Mouse (Mus musculus) heart, embryonic 11.5 days (tissue): Measurements from ENCODE around the gene Myrip. TPM values are rescaled to one million over a fixed set of nuclear protein-coding genes. Genes with fewer than 3 reads are reported as not detected.

ENCODE experiments used
- ATAC-seq: fragments of 200-750 bp; cut with Nextera tagmentation; replicated peaks from 2 replicates; pipeline ENCODE4 v1.8.0; 2017; ENCODE audit warnings: moderate library complexity; ENCODE audit not compliant: insufficient number of reproducible peaks, low FRiP score, low TSS enrichment
- H3K27ac ChIP-seq: fragments of 300-500 bp; sonication (generic); 2 replicates; pipeline ENCODE4 v1.5.1; 2014; ENCODE audit warnings: mild to moderate bottlenecking, low read depth, low read length
- H3K27me3 ChIP-seq: fragments of 300-500 bp; sonication (generic); 2 replicates; pipeline ENCODE4 v1.6.1; 2014; ENCODE audit warnings: mild to moderate bottlenecking, low read length, mixed read lengths; ENCODE audit not compliant: control insufficient read depth, insufficient read depth
- H3K36me3 ChIP-seq: fragments of 300-500 bp; sonication (generic); 2 replicates; pipeline ENCODE4 v1.6.1; 2014; ENCODE audit warnings: mild to moderate bottlenecking, low read length, moderate library complexity, mixed read lengths; ENCODE audit not compliant: control insufficient read depth, insufficient read depth
- H3K4me1 ChIP-seq: fragments of 300-500 bp; sonication (generic); 2 replicates; pipeline ENCODE4 v1.6.1; 2014; ENCODE audit warnings: low read length; ENCODE audit not compliant: control insufficient read depth, insufficient read depth
- H3K4me2 ChIP-seq: fragments of 300-500 bp; sonication (generic); 2 replicates; pipeline ENCODE4 v1.6.1; 2014; ENCODE audit warnings: mild to moderate bottlenecking, moderate library complexity
- H3K4me3 ChIP-seq: fragments of 300-500 bp; sonication (generic); 2 replicates; pipeline ENCODE4 v1.5.1; 2014; ENCODE audit warnings: low read depth, low read length
- H3K9ac ChIP-seq: fragments of 300-500 bp; sonication (generic); 2 replicates; pipeline ENCODE4 v1.6.1; 2014; ENCODE audit warnings: mild to moderate bottlenecking, low read depth, low read length, moderate library complexity
- H3K9me3 ChIP-seq: fragments of 300-500 bp; sonication (generic); replicated peaks from 2 replicates; pipeline ENCODE4 v1.6.1; 2016; ENCODE audit warnings: low read length; ENCODE audit not compliant: control insufficient read depth
- WGBS: fragments of 180-500 bp; shearing (Covaris S2); extraction: QIAGEN DNeasy Blood & Tissue Kit; methylation state at CpG from one replicate; pipeline ENCODE4 v1.1.7; 2014; ENCODE audit not compliant: insufficient replicate concordance; 5-methylcytosine and 5-hydroxymethylcytosine counted together
- polyA plus RNA-seq: library from polyadenylated mRNA; unstranded; fragments of >200 nt; fragmentation: Nextera tagmentation; extraction: Ambion mirVana; gene quantifications from 2 replicates; pipeline ENCODE4 v1.2.1, GENCODE M21; 2014

Myrip gene
- polyA plus RNA-seq, 1 experiment from 2014 or later: 0.11 TPM

DNA sequence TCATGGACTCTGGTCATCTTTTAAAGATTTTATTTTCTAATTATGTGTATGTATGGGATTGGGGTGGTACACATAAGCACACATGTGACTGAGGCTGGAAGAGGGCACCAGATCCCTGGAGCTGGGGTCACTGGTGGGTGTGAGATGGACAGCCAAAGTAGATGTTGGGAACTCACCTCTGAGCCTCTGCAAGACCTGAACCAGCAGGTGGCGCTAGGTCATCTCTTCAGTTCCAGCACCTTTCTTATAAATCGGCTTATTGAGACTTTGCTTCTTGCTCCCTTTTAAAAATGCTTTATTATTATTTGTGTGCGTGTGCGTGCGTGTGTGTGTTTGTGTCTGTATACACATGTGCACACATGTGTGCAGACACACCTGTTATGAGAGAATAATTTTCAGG, 109.1 kb downstream of the Myrip start:
- Histone ChIP-seq H3K36me3 (no peaks in the 10 kb centered on the region), H3K4me3 (no peak overlapping the region), H3K4me2 (no peak overlapping the region), H3K27ac (no peak overlapping the region), H3K9ac (no peak overlapping the region), H3K9me3 (no peaks in the 10 kb centered on the region), H3K27me3 (no peaks in the 10 kb centered on the region), H3K4me1 (no peaks in the 10 kb centered on the region; the same call in 1 of the 2 replicates)
- 25% methylated on average over 5 of the region's 5 CpGs for WGBS
- ATAC-seq: no peak

DNA sequence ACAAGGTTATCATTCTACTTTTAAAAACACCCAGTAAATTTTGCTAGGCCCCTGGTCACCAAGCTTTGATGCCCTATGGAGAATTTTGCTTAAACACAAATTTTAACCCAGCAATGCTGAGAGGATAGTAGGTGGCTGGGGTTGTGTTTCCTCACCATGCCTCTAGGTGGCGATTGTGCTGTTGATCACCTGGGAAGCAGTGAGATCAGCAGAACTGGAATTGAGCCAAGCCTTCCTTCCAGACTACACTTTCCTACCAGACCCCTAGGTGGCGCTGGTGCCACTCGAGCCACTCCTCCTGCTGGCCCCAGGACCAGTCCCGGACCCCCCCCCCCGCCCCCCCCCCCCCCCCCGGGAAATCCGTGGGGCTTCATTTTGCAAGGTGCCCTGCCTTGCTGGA, 114.2 kb downstream of the Myrip start:
- Histone ChIP-seq H3K4me2 (no peak overlapping the region), H3K9ac (no peak overlapping the region), H3K27me3 (no peaks in the 10 kb centered on the region), H3K9me3 (no peaks in the 10 kb centered on the region), H3K27ac (no peak overlapping the region), H3K4me1 (no peaks in the 10 kb centered on the region; the same call in 1 of the 2 replicates), H3K4me3 (no peak overlapping the region), H3K36me3 (no peaks in the 10 kb centered on the region)
- under 1% methylated on average over 4 of the region's 7 CpGs for WGBS
- no peak for ATAC-seq

DNA sequence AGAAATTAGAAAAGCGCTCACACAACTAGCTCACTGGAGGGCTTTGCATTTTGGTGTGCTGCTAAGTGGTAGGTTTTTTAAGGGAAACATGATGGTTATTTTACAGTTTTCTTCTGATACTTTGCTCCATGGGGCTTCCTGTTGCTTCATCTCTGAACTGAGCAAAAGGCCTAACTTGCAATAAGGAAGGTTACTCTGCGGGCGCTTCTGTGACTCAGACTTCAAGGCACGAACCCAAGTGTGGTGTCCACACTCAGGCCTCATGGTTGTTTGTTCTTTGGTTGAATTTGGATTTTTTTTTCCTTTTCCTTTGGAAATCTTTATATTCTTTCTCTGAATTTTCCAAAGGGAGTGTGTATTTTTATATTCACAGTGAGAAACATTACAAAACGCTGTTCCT, 114.8 kb downstream of the Myrip start:
- ATAC-seq: no peak
- no peaks in the 10 kb centered on the region for H3K36me3 ChIP-seq
- H3K4me1 ChIP-seq: no peaks in the 10 kb centered on the region; the same call in 1 of the 2 replicates
- WGBS: 84% methylated on average over 5 of the region's 5 CpGs
- H3K9ac ChIP-seq: no peak overlapping the region
- H3K4me2 ChIP-seq: no peak overlapping the region
- H3K4me3 ChIP-seq: no peak overlapping the region
- no peaks in the 10 kb centered on the region for H3K9me3 ChIP-seq
- H3K27me3 ChIP-seq: no peaks in the 10 kb centered on the region
- H3K27ac ChIP-seq: no peak overlapping the region

DNA sequence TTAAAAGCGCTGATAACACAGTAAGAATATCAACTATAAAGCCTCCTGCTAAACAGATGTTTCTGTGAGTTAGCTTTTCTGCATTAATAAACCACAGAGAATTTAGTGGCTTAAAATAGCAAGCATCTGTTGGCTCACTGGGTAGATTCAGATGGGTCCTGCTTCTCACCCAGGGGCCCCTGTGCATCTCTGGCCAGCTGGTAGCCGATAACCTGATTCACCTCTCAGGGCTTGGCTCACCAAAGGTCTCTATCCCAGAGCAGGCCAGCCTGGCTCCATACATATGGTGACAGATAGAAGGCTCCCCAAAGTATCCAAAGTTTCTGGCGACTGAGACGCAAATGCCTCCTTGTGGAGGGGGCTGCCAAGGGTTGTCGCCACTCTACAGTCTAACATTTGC, 115.4 kb downstream of the Myrip start:
- H3K27me3 ChIP-seq: no peaks in the 10 kb centered on the region
- no peak overlapping the region for H3K27ac ChIP-seq
- no peaks in the 10 kb centered on the region for H3K36me3 ChIP-seq
- no peak for ATAC-seq
- no peaks in the 10 kb centered on the region for H3K9me3 ChIP-seq
- H3K4me2 ChIP-seq: no peak overlapping the region
- H3K4me1 ChIP-seq: no peaks in the 10 kb centered on the region; the same call in 1 of the 2 replicates
- H3K9ac ChIP-seq: no peak overlapping the region
- H3K4me3 ChIP-seq: no peak overlapping the region
- WGBS: 74% methylated on average over 5 of the region's 5 CpGs

DNA sequence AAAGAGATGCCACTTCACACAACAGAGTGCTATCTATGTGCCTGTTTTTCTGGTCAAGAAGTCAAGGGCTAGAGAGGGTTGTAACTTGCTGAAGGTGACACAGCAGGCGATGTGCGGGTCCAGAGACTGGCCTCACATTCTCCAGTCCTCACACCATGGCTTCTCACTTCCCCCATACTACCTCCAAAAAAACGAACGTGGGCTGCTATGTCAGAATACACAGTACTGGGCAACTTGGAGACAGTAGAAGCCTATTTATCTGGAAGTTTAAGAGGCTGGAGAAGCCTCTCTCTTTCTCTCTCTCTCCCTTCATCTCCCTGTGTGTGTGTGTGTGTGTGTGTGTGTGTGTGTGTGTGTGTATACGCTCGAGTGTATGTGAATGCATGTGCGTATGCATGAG, 117.3 kb downstream of the Myrip start:
- H3K9me3 ChIP-seq: no peaks in the 10 kb centered on the region
- H3K27ac ChIP-seq: no peak overlapping the region
- ATAC-seq: no peak
- H3K9ac ChIP-seq: no peak overlapping the region
- H3K27me3 ChIP-seq: no peaks in the 10 kb centered on the region
- no peak overlapping the region for H3K4me3 ChIP-seq
- 64% methylated on average over 7 of the region's 7 CpGs for WGBS
- no peaks in the 10 kb centered on the region for H3K4me1 ChIP-seq
- H3K36me3 ChIP-seq: no peaks in the 10 kb centered on the region
- no peak overlapping the region for H3K4me2 ChIP-seq

DNA sequence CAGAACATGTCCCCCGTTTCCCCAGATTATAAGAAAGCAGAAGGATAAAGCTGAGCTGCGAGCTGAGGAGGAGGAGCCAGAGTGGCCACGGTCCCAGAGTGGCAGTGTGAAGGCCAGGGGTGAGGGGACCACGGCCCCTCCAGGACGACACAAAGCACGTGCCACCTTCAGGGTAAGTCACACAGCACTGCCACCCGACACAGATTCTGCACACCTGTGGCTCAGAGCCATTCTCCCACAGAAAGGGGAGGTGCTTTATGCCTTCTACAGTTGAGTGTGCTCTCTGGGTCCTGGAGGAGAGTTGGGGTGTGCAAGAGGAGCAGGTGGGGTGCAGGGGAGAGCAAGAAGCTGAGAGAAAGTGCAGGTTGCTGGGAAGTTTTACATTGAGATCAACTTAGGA, 123.3 kb downstream of the Myrip start:
- no peak overlapping the region for H3K4me2 ChIP-seq
- no peak overlapping the region for H3K27ac ChIP-seq
- no peak overlapping the region for H3K9ac ChIP-seq
- no peaks in the 10 kb centered on the region for H3K4me1 ChIP-seq
- no peaks in the 10 kb centered on the region for H3K36me3 ChIP-seq
- WGBS: 61% methylated on average over 7 of the region's 7 CpGs
- no peaks in the 10 kb centered on the region for H3K27me3 ChIP-seq
- no peak for ATAC-seq
- H3K4me3 ChIP-seq: no peak overlapping the region
- no peaks in the 10 kb centered on the region for H3K9me3 ChIP-seq

DNA sequence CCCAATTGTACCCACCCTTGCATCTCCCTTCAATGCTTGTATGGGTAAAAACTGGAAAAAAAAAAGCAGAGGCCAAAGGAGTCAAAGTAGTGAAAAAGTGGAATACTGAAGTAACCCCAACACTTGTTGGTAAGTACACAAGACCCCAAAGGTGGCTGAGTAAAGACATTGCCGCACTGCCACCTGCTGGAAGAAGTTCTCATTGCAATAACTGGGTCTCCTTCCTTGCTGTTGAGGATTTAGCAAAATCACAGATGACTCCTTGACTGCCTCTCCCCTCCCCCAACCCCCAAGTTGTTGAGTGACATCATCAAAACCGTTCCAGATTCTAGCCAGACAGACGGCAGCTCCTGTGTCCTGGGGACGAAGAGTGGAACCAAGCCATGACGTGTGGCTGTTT, 124.5 kb downstream of the Myrip start:
- Histone ChIP-seq H3K9me3 (no peaks in the 10 kb centered on the region), H3K9ac (no peak overlapping the region), H3K4me1 (no peaks in the 10 kb centered on the region), H3K27me3 (no peaks in the 10 kb centered on the region), H3K27ac (no peak overlapping the region), H3K4me3 (no peak overlapping the region), H3K4me2 (no peak overlapping the region), H3K36me3 (no peaks in the 10 kb centered on the region)
- 37% methylated on average over 5 of the region's 5 CpGs for WGBS
- no peak for ATAC-seq

DNA sequence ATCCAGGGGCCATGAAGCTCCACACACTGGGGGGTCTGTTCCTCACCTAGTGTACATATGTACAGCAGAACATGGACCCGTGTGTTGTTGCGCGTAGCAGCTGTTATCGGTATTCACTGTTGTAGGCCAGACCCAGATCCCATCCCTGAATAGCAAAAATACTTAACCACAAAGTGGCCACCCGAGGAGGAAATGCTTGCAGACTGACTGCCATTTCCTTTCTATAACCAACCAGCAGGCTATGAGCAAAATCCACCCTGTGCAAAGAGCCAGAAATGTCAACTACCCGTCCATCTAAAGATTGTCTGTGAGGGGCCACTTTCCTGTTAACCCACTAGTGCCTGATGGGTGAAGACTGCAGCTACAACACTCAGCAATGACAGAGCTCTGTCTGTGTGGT, 126.9 kb downstream of the Myrip start:
- no peak overlapping the region for H3K4me2 ChIP-seq
- no peak overlapping the region for H3K9ac ChIP-seq
- no peak overlapping the region for H3K4me3 ChIP-seq
- H3K4me1 ChIP-seq: no peaks in the 10 kb centered on the region
- ATAC-seq: no peak
- no peaks in the 10 kb centered on the region for H3K36me3 ChIP-seq
- H3K27me3 ChIP-seq: no peaks in the 10 kb centered on the region
- no peak overlapping the region for H3K27ac ChIP-seq
- H3K9me3 ChIP-seq: no peaks in the 10 kb centered on the region
- 55% methylated on average over 6 of the region's 6 CpGs for WGBS

DNA sequence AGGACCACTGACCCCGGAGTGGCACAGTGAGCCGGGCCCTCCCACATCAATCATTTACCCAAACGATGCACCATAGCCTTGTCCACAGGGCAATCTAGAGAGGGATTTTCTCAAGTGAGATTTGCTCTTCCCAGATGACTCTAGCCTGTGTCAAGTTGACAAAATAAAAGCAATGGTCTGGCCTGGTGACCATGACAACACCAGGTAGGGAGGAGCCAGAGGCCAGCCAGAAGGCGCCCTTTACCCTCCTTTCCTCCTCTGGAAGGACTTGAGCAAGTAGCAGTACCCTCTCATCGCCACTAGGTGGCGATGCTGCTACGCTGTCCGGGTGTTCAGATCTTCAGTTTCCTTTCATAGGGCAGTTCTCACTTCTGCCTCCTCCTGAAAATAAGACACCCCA, 132.4 kb downstream of the Myrip start:
- no peak overlapping the region for H3K27ac ChIP-seq
- H3K4me1 ChIP-seq: no peaks in the 10 kb centered on the region
- WGBS: 32% methylated on average over 8 of the region's 8 CpGs
- H3K9me3 ChIP-seq: no peaks in the 10 kb centered on the region
- 0 out of 2 replicates have a peak, but pooled peaks have one; percentile 12 for ATAC-seq
- H3K27me3 ChIP-seq: no peaks in the 10 kb centered on the region
- no peak overlapping the region for H3K4me2 ChIP-seq
- no peaks in the 10 kb centered on the region for H3K36me3 ChIP-seq
- no peak overlapping the region for H3K4me3 ChIP-seq
- H3K9ac ChIP-seq: no peak overlapping the region
